Mouse (Mus musculus): Measurements from ENCODE around the gene Rbm8a. TPM values are rescaled to one million over a fixed set of nuclear protein-coding genes. Genes with fewer than 3 reads are reported as not detected.
"Not testable (repeated sequence)": the region's sequence is repeated elsewhere in the genome, so short reads cannot be mapped to it uniquely, and the experiment has no call there.

The Rbm8a gene
- polyA plus RNA-seq, 1 experiment from 2014 or later, result 163 TPM

- 57% methylated on average over 8 of the region's 8 CpGs for WGBS
- peak overlapping the region; percentile 26 for H3K4me3 ChIP-seq
These were observed 33.1 kb downstream of the Rbm8a start for GRCm38 (mm10) chr3:96662731-96663316.

DNA sequence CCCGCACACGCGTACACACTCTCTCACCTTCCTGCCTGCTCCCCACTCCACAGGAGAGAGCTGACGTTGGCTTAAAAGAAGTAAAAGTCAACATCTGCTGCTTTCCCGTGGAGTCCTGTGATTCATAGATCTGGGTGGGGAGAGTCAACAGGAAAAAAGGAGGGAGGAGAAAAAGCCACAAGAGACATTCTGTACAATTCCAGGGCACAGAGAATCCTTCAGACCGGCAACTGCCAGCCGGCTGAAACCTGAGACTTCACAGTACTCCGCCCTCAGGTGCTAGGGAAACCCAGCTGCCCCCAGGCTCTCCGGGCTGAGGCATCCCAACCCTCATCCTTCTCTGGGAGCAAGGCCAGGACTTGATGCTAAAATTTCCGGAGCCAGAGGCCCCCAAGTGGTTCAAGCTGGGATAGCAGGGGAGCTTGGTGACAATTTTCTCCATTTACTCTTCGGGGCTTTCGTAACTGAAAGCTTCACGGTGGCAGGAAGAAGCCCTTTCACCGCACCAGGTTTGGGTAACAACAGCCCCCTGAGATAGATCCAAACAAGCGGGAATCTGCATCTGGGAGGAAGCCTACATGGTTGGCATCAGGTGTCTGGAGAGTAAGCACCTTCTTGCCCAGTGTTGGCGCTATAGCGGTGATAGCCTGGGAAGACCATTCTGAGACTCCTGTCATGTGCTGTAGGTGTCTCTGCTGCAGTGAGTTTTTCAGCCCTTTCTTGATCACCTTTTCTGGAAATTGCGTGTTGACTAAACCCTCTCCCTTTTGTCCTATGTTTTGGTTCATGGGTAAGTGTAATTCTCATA, 33.9 kb downstream of the Rbm8a start:
- Histone ChIP-seq H3K27me3 (no peaks in the 10 kb centered on the region), H3K9me3 (no peaks in the 10 kb centered on the region), H3K9ac (replicated peaks) (peak overlapping the region; percentile 52), H3K4me3 (peak overlapping the region; percentile 26), H3K27ac (replicated peaks) (no peak overlapping the region), H3K4me1 (peaks cover 10% of the 10 kb centered on the region; the same call in 1 of the 2 replicates), H3K36me3 (no peaks in the 10 kb centered on the region), H3K4me2 (replicated peaks) (peak overlapping the region; percentile 52)
- ATAC-seq (ENCODE audit: low FRiP score, low read depth), result peak; percentile 82; the same call in 1 of the 2 replicates
- WGBS, result 5% methylated on average over 15 of the region's 18 CpGs

More at GRCm38 (mm10) chr3:96662731-96663316, 33.1 kb downstream of the Rbm8a start:
- Histone ChIP-seq H3K9me3 (no peaks in the 10 kb centered on the region), H3K4me2 (replicated peaks) (peak overlapping the region; percentile 52), H3K36me3 (no peaks in the 10 kb centered on the region), H3K27me3 (no peaks in the 10 kb centered on the region), H3K4me1 (peaks cover 10% of the 10 kb centered on the region; the same call in 1 of the 2 replicates), H3K27ac (replicated peaks) (no peak overlapping the region), H3K9ac (replicated peaks) (peak overlapping the region; percentile 52)
- ATAC-seq (ENCODE audit: low FRiP score, low read depth), result no peak

DNA sequence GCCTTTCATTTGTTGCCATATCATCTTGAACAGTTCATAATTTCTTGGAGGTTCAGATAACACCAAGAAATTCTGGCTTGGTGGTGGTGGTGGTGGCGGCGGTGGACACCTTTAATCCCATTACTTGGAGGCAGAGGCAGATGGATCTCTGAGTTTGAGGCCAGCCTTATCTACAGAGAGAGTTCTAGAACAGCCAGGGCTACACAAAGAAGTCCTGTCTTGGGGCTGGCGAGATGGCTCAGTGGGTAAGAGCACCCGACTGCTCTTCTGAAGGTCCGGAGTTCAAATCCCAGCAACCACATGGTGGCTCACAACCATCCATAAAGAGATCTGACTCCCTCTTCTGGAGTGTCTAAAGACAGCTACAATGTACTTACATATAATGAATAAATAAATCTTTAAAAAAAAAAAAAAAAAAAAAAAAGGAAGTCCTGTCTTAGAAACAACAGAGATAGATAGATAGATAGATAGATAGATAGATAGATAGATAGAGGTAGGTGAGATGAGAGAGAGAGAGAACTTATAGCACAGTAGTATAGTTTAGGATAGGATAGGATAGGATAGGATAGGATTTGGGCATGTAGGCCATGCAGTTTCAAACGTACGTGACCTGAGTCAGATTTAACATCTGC, 36.1 kb downstream of the Rbm8a start:
- H3K4me2 ChIP-seq (replicated peaks); ATAC-seq (ENCODE audit: low FRiP score, low read depth); H3K9me3 ChIP-seq; H3K4me3 ChIP-seq; H3K36me3 ChIP-seq; H3K27me3 ChIP-seq; H3K9ac ChIP-seq (replicated peaks); H3K27ac ChIP-seq (replicated peaks): not testable (repeated sequence)
- 90% methylated on average over 7 of the region's 7 CpGs for WGBS
- peaks cover 15% of the 10 kb centered on the region for H3K4me1 ChIP-seq

GRCm38 (mm10) chr3:96666916-96667315, 37.2 kb downstream of the Rbm8a start:
- Histone ChIP-seq H3K4me2 (replicated peaks) (no peak overlapping the region), H3K9ac (replicated peaks) (no peak overlapping the region), H3K4me3 (no peak overlapping the region), H3K4me1 (peaks cover 15% of the 10 kb centered on the region), H3K27ac (replicated peaks) (no peak overlapping the region), H3K36me3 (no peaks in the 10 kb centered on the region), H3K27me3 (peaks cover 14% of the 10 kb centered on the region), H3K9me3 (no peaks in the 10 kb centered on the region)
- WGBS, result 96% methylated on average over 5 of the region's 5 CpGs
- no peak for ATAC-seq (ENCODE audit: low FRiP score, low read depth)

GRCm38 (mm10) chr3:96667316-96667715, 37.6 kb downstream of the Rbm8a start:
- ATAC-seq (ENCODE audit: low FRiP score, low read depth), result no peak
- Histone ChIP-seq H3K9me3 (no peaks in the 10 kb centered on the region), H3K36me3 (no peaks in the 10 kb centered on the region), H3K27me3 (peaks cover 14% of the 10 kb centered on the region), H3K4me3 (no peak overlapping the region), H3K9ac (replicated peaks) (no peak overlapping the region), H3K4me2 (replicated peaks) (no peak overlapping the region), H3K4me1 (peaks cover 15% of the 10 kb centered on the region), H3K27ac (replicated peaks) (no peak overlapping the region)
- WGBS, result 52% methylated on average over 1 of the region's 1 CpGs

GRCm38 (mm10) chr3:96668424-96669067, 38.8 kb downstream of the Rbm8a start:
- WGBS, result 97% methylated on average over 5 of the region's 5 CpGs
- peaks cover 9% of the 10 kb centered on the region for H3K4me1 ChIP-seq
- no peaks in the 10 kb centered on the region for H3K36me3 ChIP-seq
- H3K4me3 ChIP-seq, result no peak overlapping the region
- H3K9me3 ChIP-seq, result no peaks in the 10 kb centered on the region
- ATAC-seq (ENCODE audit: low FRiP score, low read depth), result no peak
- peaks cover 14% of the 10 kb centered on the region for H3K27me3 ChIP-seq
- H3K9ac ChIP-seq (replicated peaks), result no peak overlapping the region
- no peak overlapping the region for H3K27ac ChIP-seq (replicated peaks)
- H3K4me2 ChIP-seq (replicated peaks), result no peak overlapping the region

DNA sequence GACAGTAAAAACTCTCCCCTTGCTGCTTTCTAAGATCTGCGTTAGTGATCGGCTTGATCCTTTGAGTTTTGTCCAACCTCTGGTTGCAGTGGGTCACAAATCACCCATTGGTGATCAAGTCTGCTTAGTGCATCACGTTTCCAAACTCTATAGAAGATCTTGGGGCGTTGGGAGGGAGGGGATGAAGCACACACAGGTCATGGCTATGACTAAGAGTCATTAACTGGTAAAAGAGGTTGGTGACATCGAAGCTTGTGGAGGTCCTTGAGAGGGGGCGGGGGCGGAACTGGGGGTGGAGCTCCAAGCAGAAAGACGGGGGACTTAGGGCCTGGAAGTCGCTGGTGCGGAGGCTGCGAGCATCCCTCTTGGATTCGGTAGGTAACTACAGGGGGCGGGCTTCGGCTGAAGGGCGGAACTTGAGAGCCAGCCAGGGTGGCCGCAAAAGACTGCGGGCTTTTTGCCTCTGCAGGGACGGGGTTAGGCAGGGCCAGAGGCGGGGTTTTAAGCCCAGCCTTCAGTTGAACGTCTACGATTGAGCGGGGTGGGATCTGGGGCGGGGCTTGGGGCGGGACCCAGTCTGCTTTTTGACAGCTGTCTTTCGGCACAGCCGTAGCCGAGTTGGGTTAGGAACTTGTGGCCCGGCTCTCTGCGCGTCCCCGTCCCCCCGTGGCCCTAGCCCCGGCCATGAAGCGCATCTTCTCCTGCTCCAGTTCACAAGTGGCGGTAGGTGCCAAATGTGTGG, 40.2 kb downstream of the Rbm8a start, which contains the start of gene Ankrd35:
TSS of gene Ankrd35 (plus strand) at position 405 of the 742 bp plus-strand sequence.
- Histone ChIP-seq H3K4me3 (peak within 1 kb of the TSS; percentile 42), H3K36me3 (no peaks in the 10 kb centered on the region), H3K4me1 (peaks cover 5% of the 10 kb centered on the region; the same call in 1 of the 2 replicates), H3K9ac (replicated peaks) (peak within 1 kb of the TSS; percentile 41), H3K27me3 (peaks cover 14% of the 10 kb centered on the region), H3K4me2 (replicated peaks) (peak within 1 kb of the TSS; percentile 73), H3K9me3 (no peaks in the 10 kb centered on the region), H3K27ac (replicated peaks) (no peak within 1 kb of the TSS)
- WGBS, result 5% methylated on average over 35 of the region's 35 CpGs
- peak; percentile 92 for ATAC-seq (ENCODE audit: low FRiP score, low read depth)

- 94% methylated on average over 5 of the region's 5 CpGs for WGBS
These were observed 41.8 kb downstream of the Rbm8a start for GRCm38 (mm10) chr3:96671519-96671918.

DNA sequence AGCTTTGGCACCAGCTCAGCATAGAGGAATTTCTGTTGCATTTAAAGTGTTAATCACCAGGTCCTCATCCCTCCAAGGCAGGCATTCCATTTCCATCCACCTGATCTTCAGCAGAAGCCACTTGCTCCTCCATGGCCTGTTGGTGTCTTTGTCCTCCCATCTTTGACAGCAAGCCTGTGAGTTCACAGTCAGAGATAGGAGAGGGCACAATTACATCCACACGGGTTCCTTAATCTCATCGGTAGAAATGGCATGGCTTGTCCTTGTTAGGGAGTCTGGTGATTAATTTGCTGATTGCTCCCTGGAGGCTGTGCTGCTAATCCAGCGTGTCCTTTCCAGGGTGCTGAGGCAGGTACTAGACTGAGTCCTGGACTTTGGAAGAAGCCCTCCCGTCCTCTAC, 43.8 kb downstream of the Rbm8a start:
- no peak overlapping the region for H3K9ac ChIP-seq (replicated peaks)
- H3K4me2 ChIP-seq (replicated peaks), result no peak overlapping the region
- H3K9me3 ChIP-seq, result no peaks in the 10 kb centered on the region
- WGBS, result 70% methylated on average over 4 of the region's 4 CpGs
- peaks cover 11% of the 10 kb centered on the region; the same call in 1 of the 2 replicates for H3K4me1 ChIP-seq
- H3K27ac ChIP-seq (replicated peaks), result no peak overlapping the region
- H3K4me3 ChIP-seq, result no peak overlapping the region
- H3K36me3 ChIP-seq, result no peaks in the 10 kb centered on the region
- ATAC-seq (ENCODE audit: low FRiP score, low read depth), result no peak
- peaks cover 17% of the 10 kb centered on the region for H3K27me3 ChIP-seq

More at GRCm38 (mm10) chr3:96671519-96671918, 41.8 kb downstream of the Rbm8a start:
- no peak for ATAC-seq (ENCODE audit: low FRiP score, low read depth)
- Histone ChIP-seq H3K4me3 (no peak overlapping the region), H3K9ac (replicated peaks) (no peak overlapping the region), H3K27me3 (peaks cover 14% of the 10 kb centered on the region), H3K27ac (replicated peaks) (no peak overlapping the region), H3K9me3 (no peaks in the 10 kb centered on the region), H3K4me1 (peaks cover 11% of the 10 kb centered on the region; the same call in 1 of the 2 replicates), H3K36me3 (no peaks in the 10 kb centered on the region), H3K4me2 (replicated peaks) (no peak overlapping the region)

DNA sequence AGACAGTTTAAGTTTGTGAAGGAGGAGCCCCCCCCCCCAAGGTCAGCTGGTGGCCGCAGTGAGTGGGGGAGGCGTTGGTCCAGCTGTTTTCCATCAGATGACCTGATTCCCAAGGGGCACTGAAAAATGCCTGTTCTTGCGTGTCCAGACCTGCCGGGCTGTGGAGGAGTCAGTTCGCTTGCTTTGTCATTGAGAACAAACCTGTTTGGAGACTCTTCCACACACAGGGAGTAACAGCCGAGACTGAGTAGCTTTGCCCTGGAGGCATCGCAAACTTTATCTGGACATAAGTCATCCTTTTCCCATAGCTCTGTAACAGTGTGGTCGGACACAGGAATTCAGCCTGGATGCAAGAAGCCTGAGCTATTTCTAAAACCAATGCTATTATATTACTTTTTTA, 44.7 kb downstream of the Rbm8a start:
- peaks cover 24% of the 10 kb centered on the region for H3K27me3 ChIP-seq
- H3K9me3 ChIP-seq, result no peaks in the 10 kb centered on the region
- WGBS, result 59% methylated on average over 8 of the region's 8 CpGs
- ATAC-seq (ENCODE audit: low FRiP score, low read depth), result no peak
- H3K4me3 ChIP-seq, result no peak overlapping the region
- no peaks in the 10 kb centered on the region for H3K36me3 ChIP-seq
- no peak overlapping the region for H3K9ac ChIP-seq (replicated peaks)
- peaks cover 11% of the 10 kb centered on the region; the same call in 1 of the 2 replicates for H3K4me1 ChIP-seq
- no peak overlapping the region for H3K27ac ChIP-seq (replicated peaks)
- no peak overlapping the region for H3K4me2 ChIP-seq (replicated peaks)

DNA sequence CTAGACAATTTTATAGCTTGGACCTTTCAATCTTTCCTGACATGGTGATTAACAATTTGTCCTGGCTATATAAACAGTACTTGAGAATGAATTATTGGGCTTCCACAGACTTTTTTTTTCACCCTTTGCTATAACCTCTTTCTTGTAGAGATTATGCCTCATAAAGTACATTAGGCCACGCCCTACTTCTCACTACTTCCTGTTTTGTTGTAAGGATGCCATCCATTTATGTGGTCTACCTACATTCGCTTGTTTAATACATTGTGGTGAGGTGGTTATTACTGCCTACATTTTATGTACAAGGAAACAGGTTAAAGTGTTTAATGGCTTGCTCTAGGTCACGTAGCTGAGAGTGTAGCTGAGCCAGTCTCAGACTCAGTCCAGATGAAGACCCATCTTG, 45.4 kb downstream of the Rbm8a start:
- Histone ChIP-seq H3K4me1 (peaks cover 10% of the 10 kb centered on the region; the same call in 1 of the 2 replicates), H3K4me3 (no peak overlapping the region), H3K4me2 (replicated peaks) (no peak overlapping the region), H3K9ac (replicated peaks) (no peak overlapping the region), H3K9me3 (no peaks in the 10 kb centered on the region), H3K27me3 (peaks cover 31% of the 10 kb centered on the region), H3K36me3 (no peaks in the 10 kb centered on the region), H3K27ac (replicated peaks) (no peak overlapping the region)
- 87% methylated on average over 3 of the region's 3 CpGs for WGBS
- no peak for ATAC-seq (ENCODE audit: low FRiP score, low read depth)

Measured in midbrain, embryonic 12.5 days (tissue).